ENCODE assay signal across 10 mouse cellular contexts in the genomic region with DNA sequence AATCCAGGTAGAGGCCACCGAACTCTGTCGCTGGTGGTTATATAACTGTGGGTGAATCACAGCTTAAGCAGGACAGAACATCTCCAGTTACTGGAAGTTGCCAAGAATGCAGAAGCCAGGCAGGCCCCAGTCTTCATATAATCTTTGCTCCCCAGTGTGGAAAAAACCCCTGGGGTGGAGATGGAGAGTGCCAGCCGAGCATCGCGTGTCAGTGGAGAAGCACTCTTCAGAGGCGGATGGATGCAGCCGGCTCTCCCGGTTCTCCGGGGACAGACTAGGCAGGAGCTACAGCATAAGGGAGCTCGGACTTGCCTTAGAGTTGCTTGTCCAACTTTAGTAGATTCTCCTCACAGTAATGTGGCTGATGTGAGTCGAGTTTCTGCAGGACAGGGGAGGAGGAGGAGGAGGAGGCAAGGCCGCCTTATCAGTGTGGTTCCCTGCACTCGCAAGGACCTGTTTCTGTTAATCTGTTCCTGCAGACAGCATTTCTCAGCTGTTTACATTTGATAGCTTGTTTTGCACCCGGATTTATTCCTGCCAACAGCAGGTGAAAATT. TPM values are rescaled to one million over a fixed set of nuclear protein-coding genes. Genes with fewer than 3 reads are reported as not detected.
DNase-seq lines count a peak whose midpoint lies in the region; ATAC-seq lines count a peak whose summit lies in the region.
"Had no signal": no experiment of that assay in that cellular context is flagged by ENCODE, and none has a peak within 500 bp of the region (broad histone marks: within the 10 kb centered on the region; RNA-seq: fewer than 3 reads in every experiment).

No protein-coding gene starts in this region.

- H3K27me3 ChIP-seq in heart, embryonic 11.5 days (ENCODE audit: control insufficient read depth, insufficient read depth, low read length), result no peaks in the 10 kb centered on the region
- no peaks in the 10 kb centered on the region; the same call in 1 of the 2 replicates for H3K27me3 ChIP-seq in liver, embryonic 13.5 days
- no peaks in the 10 kb centered on the region for H3K27me3 ChIP-seq in hindbrain, embryonic 13.5 days
- H3K27me3 ChIP-seq in kidney, embryonic 14.5 days (ENCODE audit: control insufficient read depth, insufficient read depth, low read length), result no peaks in the 10 kb centered on the region
- H3K27me3 ChIP-seq: megakaryocyte, embryonic 14.5 days; neural tube, embryonic 12.5 days had no signal

- ATAC-seq in heart, embryonic 11.5 days (replicated peaks; ENCODE audit: insufficient number of reproducible peaks, low FRiP score, low TSS enrichment), result peak; percentile 82
- peak; percentile 96 for ATAC-seq in liver, embryonic 13.5 days (ENCODE audit: low read depth)
- ATAC-seq in hindbrain, embryonic 13.5 days (ENCODE audit: low FRiP score), result no peak
- no peak for ATAC-seq in kidney, embryonic 14.5 days (ENCODE audit: low FRiP score, low TSS enrichment)

- peak overlapping the region; percentile 30 for H3K4me2 ChIP-seq in heart, embryonic 11.5 days
- peak overlapping the region; percentile 62 for H3K4me2 ChIP-seq in liver, embryonic 13.5 days
- H3K4me2 ChIP-seq in hindbrain, embryonic 13.5 days, result no peak overlapping the region
- no peak overlapping the region for H3K4me2 ChIP-seq in kidney, embryonic 14.5 days (replicated peaks; ENCODE audit: low read depth, low read length)
- H3K4me2 ChIP-seq: hindbrain, embryonic 14.5 days; neural tube, embryonic 12.5 days had no signal

- 52% methylated on average over 14 of the region's 14 CpGs for whole genome bisulfite sequencing in heart, embryonic 11.5 days (ENCODE audit: insufficient replicate concordance)
- 47% methylated on average over 14 of the region's 14 CpGs for whole genome bisulfite sequencing in liver, embryonic 13.5 days (ENCODE audit: insufficient replicate concordance)
- WGBS in hindbrain, embryonic 13.5 days, result 82% methylated on average over 14 of the region's 14 CpGs
- WGBS in kidney, embryonic 14.5 days, result 81% methylated on average over 14 of the region's 14 CpGs

- H3K4me1 ChIP-seq in heart, embryonic 11.5 days (ENCODE audit: control insufficient read depth, insufficient read depth, low read length), result peaks cover 11% of the 10 kb centered on the region
- H3K4me1 ChIP-seq in liver, embryonic 13.5 days (replicated peaks), result peaks cover 73% of the 10 kb centered on the region
- peaks cover 10% of the 10 kb centered on the region for H3K4me1 ChIP-seq in hindbrain, embryonic 13.5 days (replicated peaks)
- no peaks in the 10 kb centered on the region for H3K4me1 ChIP-seq in kidney, embryonic 14.5 days (ENCODE audit: control insufficient read depth, insufficient read depth, low read length)
- H3K4me1 ChIP-seq: neural tube, embryonic 12.5 days had no signal

- H3K9me3 ChIP-seq in heart, embryonic 11.5 days (replicated peaks; ENCODE audit: control insufficient read depth, low read length), result no peaks in the 10 kb centered on the region
- no peaks in the 10 kb centered on the region for H3K9me3 ChIP-seq in liver, embryonic 13.5 days (replicated peaks)
- H3K9me3 ChIP-seq in hindbrain, embryonic 13.5 days, result no peaks in the 10 kb centered on the region
- no peaks in the 10 kb centered on the region for H3K9me3 ChIP-seq in kidney, embryonic 14.5 days (ENCODE audit: control insufficient read depth, low read length)
- H3K9me3 ChIP-seq: megakaryocyte, embryonic 14.5 days; neural tube, embryonic 12.5 days had no signal

- no peaks in the 10 kb centered on the region; the same call in 1 of the 2 replicates for H3K36me3 ChIP-seq in heart, embryonic 11.5 days (ENCODE audit: control insufficient read depth, insufficient read depth, low read length)
- peaks cover 32% of the 10 kb centered on the region for H3K36me3 ChIP-seq in liver, embryonic 13.5 days
- H3K36me3 ChIP-seq in hindbrain, embryonic 13.5 days, result peaks cover 21% of the 10 kb centered on the region
- peaks cover 9% of the 10 kb centered on the region for H3K36me3 ChIP-seq in kidney, embryonic 14.5 days (ENCODE audit: control insufficient read depth, insufficient read depth, low read length)

- no peak for DNase-seq in heart, postnatal 25 days (ENCODE audit: low spot score)
- peak; percentile 55 for DNase-seq in Muller cell, postnatal 12 days (ENCODE audit: inconsistent ontology term)
- DNase-seq in c-Kit-negative CD71-positive TER-119-positive erythroid progenitor cells, embryonic 14.5 days (ENCODE audit: low read depth, low spot score), result peak; percentile 77
- peak; percentile 73 for DNase-seq in liver, embryonic 13.5 days

- H3K4me3 ChIP-seq in heart, embryonic 11.5 days (ENCODE audit: low read depth, low read length), result no peak overlapping the region
- H3K4me3 ChIP-seq in liver, embryonic 13.5 days (replicated peaks), result peak overlapping the region; percentile 41
- H3K4me3 ChIP-seq in hindbrain, embryonic 13.5 days, result no peak overlapping the region
- H3K4me3 ChIP-seq in kidney, embryonic 14.5 days (ENCODE audit: low read length), result no peak overlapping the region
- H3K4me3 ChIP-seq: megakaryocyte, embryonic 14.5 days; neural tube, embryonic 12.5 days had no signal

- H3K27ac ChIP-seq in heart, embryonic 11.5 days (ENCODE audit: low read depth, low read length), result peak overlapping the region; percentile 54; the same call in 1 of the 2 replicates
- H3K27ac ChIP-seq in liver, embryonic 13.5 days, result peak overlapping the region; percentile 93
- no peak overlapping the region for H3K27ac ChIP-seq in hindbrain, embryonic 13.5 days
- H3K27ac ChIP-seq in kidney, embryonic 14.5 days (ENCODE audit: low read depth, low read length), result no peak overlapping the region
- H3K27ac ChIP-seq: hindbrain, embryonic 14.5 days; neural tube, embryonic 12.5 days had no signal

- no peak overlapping the region for H3K9ac ChIP-seq in heart, embryonic 11.5 days (ENCODE audit: low read depth, low read length)
- peak overlapping the region; percentile 64 for H3K9ac ChIP-seq in liver, embryonic 13.5 days
- H3K9ac ChIP-seq in hindbrain, embryonic 13.5 days, result no peak overlapping the region
- no peak overlapping the region for H3K9ac ChIP-seq in kidney, embryonic 14.5 days (ENCODE audit: low read depth, low read length)
- H3K9ac ChIP-seq: hindbrain, embryonic 14.5 days; neural tube, embryonic 12.5 days had no signal

- intact Hi-C loops in heart, postnatal 25 days (cut with DNase I), result no loop called here

RNA-seq across cellular contexts. Expression of gene Bpgm, which starts 10.1 kb away (rescaled TPM):
- polyA plus RNA-seq in heart, embryonic 11.5 days (2014; fragmentation: Nextera tagmentation; extraction: Ambion mirVana), result 57.6 and 58.8 TPM in 2 replicates
- total RNA-seq in heart, postnatal 25 days (2021), result 100 to 1,000 TPM in 1 of 2 experiments, 10 to 100 TPM in 1; 63.5 to 103 TPM
- 136 and 141 TPM in 2 replicates for polyA plus RNA-seq in liver, embryonic 13.5 days (2015; fragmentation: Nextera tagmentation; extraction: Ambion mirVana)
- polyA plus RNA-seq in hindbrain, embryonic 13.5 days (2015; fragmentation: Nextera tagmentation; extraction: Ambion mirVana), result 88.0 and 90.9 TPM in 2 replicates
- 32.3 and 42.3 TPM in 2 replicates for polyA plus RNA-seq in kidney, embryonic 14.5 days (2014; fragmentation: Nextera tagmentation; extraction: Ambion mirVana)

Comparison
In these comparisons a context has a peak if more than half of its experiments do, and no peak if none do; other contexts are left out.
1. ATAC-seq: peak in heart, embryonic 11.5 days (single experiment) and liver, embryonic 13.5 days (single experiment); none in hindbrain, embryonic 13.5 days (single experiment) and kidney, embryonic 14.5 days (single experiment).
2. H3K27ac ChIP-seq: peak in heart, embryonic 11.5 days (single experiment) and liver, embryonic 13.5 days (single experiment); none in hindbrain, embryonic 13.5 days (single experiment) and kidney, embryonic 14.5 days (single experiment).
3. H3K4me2 ChIP-seq: peak in heart, embryonic 11.5 days (single experiment) and liver, embryonic 13.5 days (single experiment); none in hindbrain, embryonic 13.5 days (single experiment) and kidney, embryonic 14.5 days (single experiment).